Mouse (Mus musculus): ENCODE data around the gene Frmd3.

- TF ChIP-seq ZNF384 (IDR thresholded peaks at IDR 0.05; ENCODE audit: low read depth, low read length) (no peak), E2F4 (IDR thresholded peaks at IDR 0.05; ENCODE audit: borderline replicate concordance, low read depth, low read length) (no peak), CTCF (IDR thresholded peaks at IDR 0.05 in 2 of 3, conservative IDR thresholded peaks at IDR 0.05 in 1 of 3; ENCODE audit: control insufficient read depth in 1 of 3, insufficient read depth in 1 of 3, low read depth in 2 of 3, low read length in 3 of 3, poor library complexity in 1 of 3, severe bottlenecking in 1 of 3) (peak; percentile 57 to 69 (median 67)), GABPA (IDR thresholded peaks at IDR 0.05; ENCODE audit: low read depth, low read length) (no peak), ZKSCAN1 (IDR thresholded peaks at IDR 0.05; ENCODE audit: low read depth, low read length) (no peak), MEF2A (IDR thresholded peaks at IDR 0.05; ENCODE audit: extremely low read depth, insufficient replicate concordance, low read depth, low read length, poor library complexity, severe bottlenecking) (no peak), EP300 (IDR thresholded peaks at IDR 0.05; ENCODE audit: low read depth in 1 of 2, low read length in 2 of 2) (no peak), RAD21 (IDR thresholded peaks at IDR 0.05; ENCODE audit: low read depth, low read length) (peak; percentile 58), BHLHE40 (IDR thresholded peaks at IDR 0.05; ENCODE audit: borderline replicate concordance, low read depth, low read length) (no peak)
These were observed 218.2 kb downstream of the Frmd3 start for GRCm38 (mm10) chr4:74231405-74231804.

Data from MEL (cell line).